In the genomic region with DNA sequence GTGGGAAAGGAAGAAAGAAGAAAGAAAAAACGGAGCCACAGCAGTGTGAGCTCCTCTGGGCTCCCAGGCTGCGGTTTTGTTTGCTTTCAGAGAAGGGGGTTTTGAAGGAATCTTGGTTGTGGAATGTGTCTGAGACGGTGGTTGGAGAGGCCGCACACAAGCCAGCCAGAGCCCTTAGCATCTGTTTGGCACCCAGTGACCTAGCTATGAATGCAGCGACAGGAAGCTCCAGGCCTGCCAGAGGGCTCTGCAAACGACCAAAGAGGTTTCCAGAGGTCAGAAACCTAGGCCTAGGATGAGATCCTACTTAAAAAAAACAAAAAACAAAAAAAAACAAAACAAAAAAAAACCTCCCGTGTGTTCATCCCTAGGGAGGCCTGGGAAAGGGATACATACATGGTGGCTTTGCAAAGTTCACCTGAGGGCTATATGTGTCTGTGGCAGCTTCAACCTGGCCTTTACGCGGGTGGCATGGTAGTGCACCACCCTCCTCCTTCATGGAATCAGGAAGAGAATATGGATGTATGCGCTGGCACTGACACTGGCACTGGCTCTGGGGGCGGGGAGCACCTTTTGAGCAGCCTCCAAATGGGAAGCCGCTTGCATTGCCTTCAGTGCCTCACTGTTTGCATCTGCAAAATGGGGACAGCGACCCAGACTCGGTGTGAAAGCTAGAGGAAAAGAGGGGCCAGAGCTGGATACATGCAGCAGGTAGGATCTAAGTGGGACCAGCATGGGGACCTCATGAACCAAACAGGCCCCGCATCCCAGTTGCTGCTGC, we compare ENCODE assay signal across 9 mouse cellular contexts. TPM values are rescaled to one million over a fixed set of nuclear protein-coding genes. Genes with fewer than 3 reads are reported as not detected.
DNase-seq lines count a peak whose midpoint lies in the region; ATAC-seq and TF ChIP-seq lines count a peak whose summit lies in the region.
"Had no signal": no experiment of that assay in that cellular context is flagged by ENCODE, and none has a peak within 500 bp of the region (broad histone marks: within the 10 kb centered on the region; RNA-seq: fewer than 3 reads in every experiment).

No protein-coding gene starts in this region.

- 80% methylated on average over 15 of the region's 15 CpGs for WGBS in forebrain, embryonic 10.5 days
- 80% methylated on average over 15 of the region's 15 CpGs for WGBS in forebrain, embryonic 11.5 days
- WGBS in lung, embryonic 14.5 days, result 61% methylated on average over 15 of the region's 15 CpGs
- 55% methylated on average over 15 of the region's 15 CpGs for WGBS in lung, adult 2 months
- whole genome bisulfite sequencing in hindbrain, embryonic 16.5 days, result 68% methylated on average over 15 of the region's 15 CpGs
- 80% methylated on average over 15 of the region's 15 CpGs for WGBS in small intestine, adult 2 months

- H3K27ac ChIP-seq in forebrain, embryonic 10.5 days, result peak overlapping the region; percentile 15; the same call in 1 of the 2 replicates
- no peak overlapping the region for H3K27ac ChIP-seq in forebrain, embryonic 11.5 days (ENCODE audit: low read depth, low read length)
- H3K27ac ChIP-seq in lung, embryonic 14.5 days (ENCODE audit: low read depth), result peak overlapping the region; percentile 96
- peak overlapping the region; percentile 80 for H3K27ac ChIP-seq in hindbrain, embryonic 16.5 days (ENCODE audit: low read depth, low read length)
- peak overlapping the region; percentile 64 for H3K27ac ChIP-seq in small intestine, adult 2 months (ENCODE audit: insufficient read depth, low read depth, low read length)

- no peak overlapping the region for H3K4me2 ChIP-seq in forebrain, embryonic 11.5 days (ENCODE audit: low read depth, low read length, severe bottlenecking)
- H3K4me2 ChIP-seq in lung, embryonic 14.5 days, result peak overlapping the region; percentile 36; the same call in 1 of the 2 replicates
- no peak overlapping the region; the same call in 1 of the 2 replicates for H3K4me2 ChIP-seq in hindbrain, embryonic 16.5 days (ENCODE audit: low read length)

- H3K27me3 ChIP-seq in forebrain, embryonic 10.5 days (ENCODE audit: poor library complexity, severe bottlenecking), result peaks cover 96% of the 10 kb centered on the region
- no peaks in the 10 kb centered on the region for H3K27me3 ChIP-seq in forebrain, embryonic 11.5 days (ENCODE audit: control insufficient read depth, insufficient read depth, low read length)
- H3K27me3 ChIP-seq in lung, embryonic 14.5 days (ENCODE audit: insufficient read depth, low read length), result no peaks in the 10 kb centered on the region
- H3K27me3 ChIP-seq in hindbrain, embryonic 16.5 days (replicated peaks; ENCODE audit: control insufficient read depth, insufficient read depth, low read length), result no peaks in the 10 kb centered on the region
- H3K27me3 ChIP-seq in small intestine, adult 2 months (ENCODE audit: control insufficient read depth, insufficient read depth, low read length), result no peaks in the 10 kb centered on the region
- H3K27me3 ChIP-seq: CH12.LX had no signal

- no peaks in the 10 kb centered on the region for H3K36me3 ChIP-seq in forebrain, embryonic 10.5 days (replicated peaks)
- no peaks in the 10 kb centered on the region for H3K36me3 ChIP-seq in forebrain, embryonic 11.5 days (ENCODE audit: control insufficient read depth, insufficient read depth, low read length)
- peaks cover 87% of the 10 kb centered on the region for H3K36me3 ChIP-seq in lung, embryonic 14.5 days (ENCODE audit: insufficient read depth)
- H3K36me3 ChIP-seq in hindbrain, embryonic 16.5 days (ENCODE audit: control insufficient read depth, insufficient read depth, low read length), result peaks cover 27% of the 10 kb centered on the region
- H3K36me3 ChIP-seq in small intestine, adult 2 months (ENCODE audit: control insufficient read depth, insufficient read depth, low read length), result peaks cover 82% of the 10 kb centered on the region

- TF ChIP-seq POLR2A in lung, adult 2 months (IDR thresholded peaks at IDR 0.05; ENCODE audit: borderline replicate concordance, extremely low read depth, low read depth, low read length), result no peak
- no peak for TF ChIP-seq POLR2A in small intestine, adult 2 months (IDR thresholded peaks at IDR 0.05; ENCODE audit: low read depth, low read length)

- no peak overlapping the region for H3K4me3 ChIP-seq in forebrain, embryonic 10.5 days
- H3K4me3 ChIP-seq in forebrain, embryonic 11.5 days (ENCODE audit: low read depth, low read length), result no peak overlapping the region
- H3K4me3 ChIP-seq in lung, embryonic 14.5 days (ENCODE audit: low read depth, low read length), result no peak overlapping the region
- H3K4me3 ChIP-seq in lung, adult 2 months (replicated peaks; ENCODE audit: extremely low read depth, low read depth, low read length), result no peak overlapping the region
- no peak overlapping the region for H3K4me3 ChIP-seq in hindbrain, embryonic 16.5 days (ENCODE audit: low read length)
- H3K4me3 ChIP-seq in small intestine, adult 2 months (ENCODE audit: low read depth, low read length), result no peak overlapping the region

- no peak for ATAC-seq in forebrain, embryonic 11.5 days (replicated peaks; ENCODE audit: low FRiP score)
- ATAC-seq in lung, embryonic 14.5 days (ENCODE audit: insufficient read depth), result peak; percentile 31; the same call in 1 of the 2 replicates
- ATAC-seq in hindbrain, embryonic 16.5 days, result no peak

- no peak for DNase-seq in forebrain, embryonic 10.5 days (ENCODE audit: extremely low spot score, low spot score)
- DNase-seq in forebrain, embryonic 11.5 days (ENCODE audit: low spot score), result no peak
- DNase-seq in lung, embryonic 14.5 days, result peak; percentile 71
- no peak for DNase-seq in lung, adult 2 months
- no peak for DNase-seq in urinary bladder, adult 2 months (ENCODE audit: low spot score)
- DNase-seq in frontal cortex, postnatal 25 days (ENCODE audit: low spot score in 2 of 2), result no peak

- no peak overlapping the region for H3K9ac ChIP-seq in forebrain, embryonic 11.5 days (ENCODE audit: low read length)
- H3K9ac ChIP-seq in lung, embryonic 14.5 days, result no peak overlapping the region
- peak overlapping the region; percentile 38 for H3K9ac ChIP-seq in hindbrain, embryonic 16.5 days (ENCODE audit: low read depth, low read length)

- H3K4me1 ChIP-seq in forebrain, embryonic 10.5 days, result peaks cover 10% of the 10 kb centered on the region
- no peaks in the 10 kb centered on the region for H3K4me1 ChIP-seq in forebrain, embryonic 11.5 days (replicated peaks; ENCODE audit: control insufficient read depth, insufficient read depth, low read length)
- H3K4me1 ChIP-seq in lung, embryonic 14.5 days (ENCODE audit: insufficient read depth), result peaks cover 9% of the 10 kb centered on the region
- H3K4me1 ChIP-seq in lung, adult 2 months (ENCODE audit: control insufficient read depth, insufficient read depth, low read length), result peaks cover 46% of the 10 kb centered on the region
- peaks cover 58% of the 10 kb centered on the region for H3K4me1 ChIP-seq in hindbrain, embryonic 16.5 days (ENCODE audit: control insufficient read depth, insufficient read depth, low read depth, low read length)
- peaks cover 34% of the 10 kb centered on the region for H3K4me1 ChIP-seq in small intestine, adult 2 months (ENCODE audit: control insufficient read depth, insufficient read depth, insufficient read length, low read length)

- no peaks in the 10 kb centered on the region for H3K9me3 ChIP-seq in forebrain, embryonic 10.5 days
- no peaks in the 10 kb centered on the region for H3K9me3 ChIP-seq in forebrain, embryonic 11.5 days (ENCODE audit: control insufficient read depth, low read length)
- H3K9me3 ChIP-seq in lung, embryonic 14.5 days (ENCODE audit: low read depth, low read length), result no peaks in the 10 kb centered on the region
- no peaks in the 10 kb centered on the region for H3K9me3 ChIP-seq in hindbrain, embryonic 16.5 days (ENCODE audit: control insufficient read depth, low read length)

- TF ChIP-seq CTCF in lung, embryonic 14.5 days (IDR thresholded peaks at IDR 0.05; ENCODE audit: low read depth), result no peak
- no peak for TF ChIP-seq CTCF in lung, adult 2 months (IDR thresholded peaks at IDR 0.05; ENCODE audit: insufficient read depth, low read length)
- no peak for TF ChIP-seq CTCF in small intestine, adult 2 months (IDR thresholded peaks at IDR 0.05; ENCODE audit: extremely low read depth, insufficient read length, insufficient replicate concordance, low read depth, low read length)

RNA-seq across cellular contexts. Expression of a gene that starts 47.0 kb away (rescaled TPM):
- 0.11 and 0.20 TPM in 2 replicates for polyA plus RNA-seq in forebrain, embryonic 10.5 days (2016; fragmentation: Nextera tagmentation; extraction: Ambion mirVana)
- polyA plus RNA-seq in forebrain, embryonic 11.5 days (2014; fragmentation: Nextera tagmentation; extraction: Ambion mirVana), result 0.31 and 0.51 TPM in 2 replicates
- 2.7 and 3.3 TPM in 2 replicates for polyA plus RNA-seq in lung, embryonic 14.5 days (2014; fragmentation: Nextera tagmentation; extraction: Ambion mirVana)
- 2.2 and 2.3 TPM in 2 replicates for polyA plus RNA-seq in lung, adult 2 months (2012; rRNA removed)
- 2.7 and 2.9 TPM in 2 replicates for polyA plus RNA-seq in hindbrain, embryonic 16.5 days (2015; fragmentation: Nextera tagmentation; extraction: Ambion mirVana)
- 3.7 and 7.2 TPM in 2 replicates for polyA plus RNA-seq in small intestine, adult 2 months (2012; rRNA removed)
- 6.9 and 7.8 TPM in 2 replicates for polyA plus RNA-seq in urinary bladder, adult 2 months (2012; rRNA removed)
